Mouse (Mus musculus): Measurements from ENCODE around the gene Olfr282. TPM values are rescaled to one million over a fixed set of nuclear protein-coding genes. Genes with fewer than 3 reads are reported as not detected.
"Not testable (repeated sequence)": the region's sequence is repeated elsewhere in the genome, so short reads cannot be mapped to it uniquely, and the experiment has no call there.

The Olfr282 gene
- not detected for total RNA-seq (2021)
- long read RNA-seq, experiment 1, result 0 reads
- long read RNA-seq, experiment 2, result 0 reads

DNA sequence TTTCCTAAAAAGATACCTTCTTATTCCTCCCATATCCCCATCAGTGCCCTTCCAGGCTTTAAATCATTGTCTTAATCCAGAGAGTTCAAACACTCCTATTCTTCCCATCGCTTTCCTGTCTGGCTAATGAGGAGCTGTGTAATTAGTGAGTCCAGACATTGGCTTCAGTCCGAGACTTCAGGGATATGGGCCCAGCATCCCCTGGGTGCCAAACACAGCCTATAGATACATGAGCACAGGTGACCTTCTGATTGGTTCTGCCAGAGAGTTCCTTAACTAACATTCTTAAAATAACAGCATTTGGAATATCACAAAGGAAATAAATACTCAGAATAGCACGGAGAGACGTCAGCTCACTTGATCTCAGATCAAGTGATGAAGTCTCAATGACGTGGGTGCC is at the start of gene Olfr282:
TSS of gene Olfr282 (plus strand) at position 301 of the 400 bp plus-strand sequence.
- not testable (repeated sequence) for DNase-seq

DNA sequence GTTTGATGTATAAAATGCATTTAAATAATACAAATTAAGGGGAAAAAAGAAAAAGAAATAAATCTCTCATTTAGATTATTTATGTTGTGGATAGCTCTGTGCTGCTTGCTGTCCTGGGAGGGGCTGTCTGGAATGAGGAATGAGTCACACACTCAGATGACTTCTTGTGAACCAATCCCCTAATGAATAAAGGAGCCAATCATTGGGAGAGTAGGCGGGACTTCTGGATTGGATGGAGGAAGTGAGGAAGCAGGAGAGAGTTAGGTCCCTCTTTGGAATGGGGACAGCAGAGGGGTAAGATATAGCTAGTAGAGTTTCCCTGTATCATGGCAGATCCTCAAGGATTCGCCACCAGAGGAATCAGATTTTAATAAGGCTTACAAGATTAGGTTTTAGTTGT is 43.4 kb upstream of the Olfr282 start:
- DNase-seq, result no peak

DNA sequence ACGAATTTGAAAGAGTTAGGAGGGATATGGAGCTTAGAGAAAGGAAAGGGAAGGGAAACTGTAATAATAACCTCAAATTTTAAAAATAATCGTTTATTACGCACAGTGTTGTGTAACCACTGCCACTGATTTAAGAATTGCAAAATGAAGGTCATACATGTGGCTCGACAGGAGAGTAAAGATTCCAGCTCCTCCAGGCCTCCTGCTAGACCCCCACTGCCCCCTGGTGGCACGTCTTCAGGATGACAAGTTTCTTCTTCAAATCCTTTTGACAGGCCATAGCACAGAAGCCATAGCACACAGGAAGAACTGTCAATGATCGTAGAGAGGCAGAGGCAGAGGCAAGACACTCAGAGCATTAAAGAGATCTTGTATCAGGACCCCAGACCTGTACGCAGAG is 41.2 kb upstream of the Olfr282 start:
- peak; percentile 90 for DNase-seq

DNA sequence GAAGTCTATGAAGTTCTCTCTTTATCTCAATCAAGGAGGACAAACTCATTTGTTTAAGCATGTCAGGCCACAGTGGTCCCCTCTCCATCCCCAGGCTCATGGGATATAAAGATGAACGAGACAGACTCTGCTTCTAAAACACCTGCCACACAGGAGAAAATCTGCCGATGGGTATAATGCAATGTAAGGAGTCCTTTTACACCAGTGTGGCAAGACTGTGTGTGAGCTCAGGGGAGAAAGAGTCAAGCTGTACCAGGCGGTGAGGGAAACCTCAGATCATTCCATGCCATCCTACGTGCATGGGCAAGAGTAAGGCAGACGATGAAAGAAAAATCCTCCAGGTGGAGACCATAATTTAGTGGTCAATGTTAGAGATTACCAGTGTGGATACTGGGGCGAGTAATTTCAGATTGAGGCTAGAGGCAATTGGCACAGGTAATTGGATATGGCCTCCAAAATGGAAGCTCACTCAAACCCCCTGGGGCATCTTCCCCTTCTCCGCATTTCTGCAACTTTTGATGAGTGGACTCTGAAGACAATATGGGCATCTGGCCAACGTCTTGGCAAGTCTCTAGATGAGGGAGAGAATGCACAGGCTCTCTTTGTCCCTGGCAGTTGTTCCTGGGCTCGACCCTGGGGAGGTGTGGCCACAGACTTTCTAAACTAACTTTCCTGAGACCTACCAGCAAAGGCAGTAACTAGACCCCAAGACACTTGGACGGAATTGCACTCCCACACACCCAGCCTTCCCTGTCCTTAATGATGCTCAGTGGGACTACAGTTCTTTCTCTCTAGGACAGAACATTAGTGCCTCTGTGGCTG is 39.7 kb upstream of the Olfr282 start:
- peak; percentile 31 for DNase-seq

DNA sequence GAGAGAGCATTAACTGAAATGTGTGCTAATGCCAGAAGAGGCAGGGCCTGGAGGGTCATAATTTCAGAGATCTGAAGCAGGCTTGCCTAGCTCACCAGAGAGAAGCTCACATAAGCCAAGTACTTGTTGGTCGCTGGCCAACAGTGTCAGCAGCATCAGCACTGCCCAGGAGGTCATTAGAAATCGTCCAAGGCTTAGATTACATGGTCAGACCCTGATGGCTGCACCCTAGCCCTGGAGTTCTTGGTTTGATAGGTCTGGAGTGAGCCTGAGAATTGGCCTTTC is 39.2 kb upstream of the Olfr282 start:
- peak; percentile 71 for DNase-seq

DNA sequence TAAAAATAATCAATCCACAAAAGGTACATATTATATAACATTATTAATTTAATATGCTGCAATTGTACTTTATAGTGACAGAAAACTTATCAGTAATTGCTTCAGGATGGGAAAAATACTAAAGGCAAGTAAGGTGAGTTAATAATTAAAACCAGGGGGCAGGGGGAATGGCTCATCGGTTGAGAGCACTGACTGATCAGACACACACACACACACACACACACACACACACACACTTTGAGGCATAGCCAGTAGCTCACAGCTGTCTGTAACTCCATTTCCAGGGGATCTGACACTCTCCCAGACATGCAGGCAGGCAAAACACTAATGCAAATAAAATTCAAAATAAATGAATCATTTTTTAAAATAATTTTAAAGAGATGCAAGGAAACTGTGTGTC is 33.9 kb upstream of the Olfr282 start:
- no peak for DNase-seq

DNA sequence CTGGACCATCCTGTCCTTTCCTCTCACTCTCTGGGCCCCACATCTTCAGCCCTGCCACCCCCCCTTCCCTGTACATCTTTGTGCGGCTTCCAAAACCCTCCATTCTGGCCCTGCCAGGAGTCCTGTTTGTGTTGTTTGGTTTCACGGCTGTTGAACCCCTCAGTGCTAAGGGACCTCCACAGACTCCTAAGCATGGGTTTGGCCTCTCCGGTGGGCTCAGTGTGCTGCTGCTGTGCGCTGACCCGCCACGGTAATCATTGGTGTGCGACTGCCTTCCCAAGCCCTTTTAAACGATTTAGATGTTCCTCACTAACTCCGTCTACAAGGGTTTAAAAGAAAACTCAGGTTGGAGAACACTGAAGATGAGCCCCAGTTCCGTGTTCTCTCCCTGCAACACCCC is 28.7 kb upstream of the Olfr282 start:
- no peak for DNase-seq

DNA sequence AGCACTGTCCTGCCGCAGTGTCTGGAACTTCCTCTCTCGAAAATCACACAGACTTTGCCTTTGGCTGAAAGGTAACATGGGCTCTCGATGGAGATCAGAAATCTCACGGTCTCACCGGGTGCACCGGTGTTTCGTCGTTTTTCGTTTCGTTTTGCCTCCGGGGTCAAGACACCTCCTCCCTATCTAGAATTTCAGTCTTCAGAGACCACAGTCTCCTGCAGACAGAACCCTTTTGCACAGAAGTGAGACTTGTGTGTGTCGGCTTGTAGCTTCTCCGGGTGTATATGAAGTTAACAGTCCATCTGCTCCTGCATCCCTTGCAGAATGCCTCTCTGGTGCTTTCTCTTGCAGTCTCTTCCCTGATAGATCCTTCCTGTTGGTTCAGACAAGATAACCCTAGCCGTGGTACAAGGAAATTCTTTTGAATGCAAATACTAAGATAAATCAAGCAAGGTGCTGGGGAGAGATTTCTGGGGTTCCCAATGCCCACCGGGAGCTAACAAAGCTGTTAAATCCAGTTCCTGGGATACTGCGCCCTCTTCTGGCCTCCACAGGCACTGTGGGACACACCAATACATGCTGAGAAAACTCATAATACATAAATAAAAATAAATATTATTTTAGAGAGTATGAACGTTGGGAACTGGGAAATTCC is 22.5 kb upstream of the Olfr282 start:
- DNase-seq, result peak; percentile 69

DNA sequence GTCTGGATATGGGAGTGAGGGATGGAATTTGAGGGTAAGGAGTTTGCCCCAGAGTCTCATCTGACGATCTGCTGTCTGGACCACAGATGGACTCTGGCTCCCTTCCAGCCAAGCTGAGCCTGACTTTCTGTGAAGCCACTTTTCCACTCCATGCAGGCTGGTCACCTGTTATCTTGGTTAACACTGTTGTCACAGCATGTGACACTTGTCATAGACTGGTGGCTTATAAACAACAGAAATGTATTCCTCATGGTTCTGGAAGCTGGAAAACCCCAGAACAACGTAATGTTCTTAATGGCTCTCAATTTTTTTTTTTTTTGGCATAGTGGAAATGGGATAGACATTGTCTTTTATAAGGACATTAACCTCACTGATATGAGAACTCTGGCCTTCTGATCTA is 21.4 kb upstream of the Olfr282 start:
- no peak for DNase-seq

DNA sequence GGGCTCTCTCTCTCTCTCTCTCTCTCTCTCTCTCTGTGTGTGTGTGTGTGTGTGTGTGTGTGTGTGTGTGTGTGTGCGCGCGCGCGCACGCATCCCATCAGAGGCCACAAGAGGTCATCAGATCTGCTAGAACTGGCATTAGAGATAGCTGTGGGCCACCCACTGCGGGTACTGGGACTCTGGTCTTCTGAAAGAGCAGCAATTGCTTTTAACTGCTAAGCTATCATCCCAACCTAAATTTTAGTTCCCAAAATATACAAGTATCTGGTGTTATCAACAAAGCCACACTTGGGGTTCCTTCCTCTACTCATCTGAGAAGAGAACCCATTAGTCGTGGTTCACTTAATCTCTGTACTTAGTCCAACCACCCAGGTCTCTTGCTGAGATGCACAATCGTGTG is 20.8 kb upstream of the Olfr282 start:
- no peak for DNase-seq

DNA sequence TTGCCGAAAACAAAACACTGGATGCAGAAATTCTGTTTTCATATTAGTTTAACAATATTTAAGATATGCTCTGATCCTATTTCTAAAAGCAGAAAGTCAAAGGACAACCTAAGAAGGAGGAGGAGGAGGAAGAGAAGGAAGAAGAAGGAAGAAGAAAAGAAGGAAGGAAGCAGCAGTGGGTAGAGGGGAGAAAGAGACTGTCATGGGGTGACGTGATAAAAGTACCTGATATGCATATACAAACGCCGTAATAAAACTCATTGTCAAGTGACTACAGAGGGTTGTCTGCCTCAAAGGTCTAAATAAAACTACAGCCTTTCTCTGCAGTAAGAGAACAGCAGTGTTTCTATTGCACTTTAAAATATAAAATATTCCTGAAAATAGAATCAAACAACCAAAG is 15.0 kb upstream of the Olfr282 start:
- no peak for DNase-seq

DNA sequence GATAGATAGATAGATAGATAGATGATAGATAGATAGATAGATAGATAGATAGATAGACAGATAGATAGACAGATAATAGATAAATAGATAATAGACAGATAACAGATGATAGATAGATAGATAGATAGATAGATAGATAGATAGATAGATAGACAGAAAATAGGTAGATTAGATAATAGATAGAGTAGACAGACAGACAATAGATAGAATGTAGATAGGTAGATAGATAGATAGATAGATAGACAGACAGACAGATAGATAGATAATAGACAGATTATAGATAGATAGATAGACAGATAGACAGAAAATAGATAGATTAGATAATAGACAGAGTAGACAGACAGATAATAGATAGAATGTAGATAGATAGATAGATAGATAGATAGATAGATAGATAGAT is 14.2 kb upstream of the Olfr282 start:
- DNase-seq, result not testable (repeated sequence)

DNA sequence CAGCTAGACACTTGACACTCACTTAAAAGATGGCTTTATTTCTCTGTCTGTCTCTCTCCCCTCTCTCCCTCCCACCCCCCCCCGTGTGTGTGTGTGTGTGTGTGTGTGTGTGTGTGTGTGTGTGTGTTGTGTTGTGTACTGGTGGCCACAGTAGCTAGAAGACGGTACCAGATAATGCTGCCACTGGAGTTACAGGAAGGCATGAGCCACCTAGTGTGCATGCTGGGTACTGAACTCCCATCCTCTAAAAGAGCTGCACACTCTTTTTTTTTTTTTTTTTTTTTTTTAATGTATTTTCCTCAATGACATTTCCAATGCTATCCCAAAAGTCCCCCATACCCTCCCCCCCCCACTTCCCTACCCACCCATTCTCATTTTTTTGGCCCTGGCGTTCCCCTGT is 13.7 kb upstream of the Olfr282 start:
- not testable (repeated sequence) for DNase-seq

DNA sequence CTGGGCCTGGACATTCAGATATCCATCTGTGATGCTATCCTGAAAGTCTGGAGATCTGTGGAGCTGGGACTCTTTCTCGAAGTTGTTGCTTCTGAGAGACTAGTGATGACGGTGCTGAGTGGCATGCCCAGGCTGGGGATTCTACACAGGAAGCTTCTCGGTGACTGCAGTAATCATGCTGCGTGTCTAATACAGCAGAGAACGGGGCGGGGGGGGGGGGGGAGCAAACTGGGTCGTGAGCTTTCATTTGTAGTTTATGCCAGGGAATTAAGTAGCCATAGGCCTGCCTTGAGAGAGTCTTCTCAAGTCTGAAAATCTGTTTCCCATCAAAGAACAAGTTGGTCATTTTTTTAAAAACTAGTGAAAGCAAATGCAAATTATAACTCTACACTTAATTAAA is 12.9 kb upstream of the Olfr282 start:
- no peak for DNase-seq

DNA sequence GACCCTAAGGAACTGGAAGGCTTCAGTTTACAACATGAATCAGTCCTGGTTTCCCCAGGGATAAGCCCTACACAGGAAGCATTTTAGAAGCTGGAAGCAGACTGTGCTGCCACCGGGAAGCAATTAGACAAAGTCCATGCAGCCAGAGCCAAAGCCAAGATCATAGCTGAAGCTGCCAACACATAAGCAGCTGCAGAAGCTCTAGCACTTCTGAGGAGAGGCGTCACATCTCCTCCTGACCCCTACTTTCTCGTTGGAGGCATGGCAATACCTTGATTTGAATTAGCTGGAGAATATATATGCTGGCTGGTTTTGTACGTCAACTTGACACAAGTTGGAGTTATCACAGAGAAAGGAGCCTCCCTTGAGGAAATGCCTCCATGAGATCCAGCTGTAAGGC is 10.1 kb upstream of the Olfr282 start:
- no peak for DNase-seq

DNA sequence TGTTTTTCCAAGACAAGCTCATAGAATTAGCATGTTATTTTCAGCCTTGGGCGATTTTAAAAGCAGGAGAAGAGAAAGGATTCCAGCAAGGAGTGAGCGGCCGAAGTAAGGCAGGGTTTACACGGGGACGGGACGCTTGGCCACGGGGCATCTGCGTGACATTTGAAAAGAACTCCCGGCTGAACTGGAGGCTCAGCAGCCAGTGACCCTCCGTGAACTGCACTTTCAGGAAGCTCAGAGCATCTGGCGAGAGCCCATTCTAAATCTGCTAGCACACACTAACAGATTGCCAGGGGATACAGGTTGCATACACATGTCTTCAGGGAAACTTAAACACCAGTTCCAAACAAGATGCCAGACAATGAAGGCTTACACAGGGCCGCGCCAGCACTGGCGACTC is 6.7 kb upstream of the Olfr282 start:
- DNase-seq, result no peak

DNA sequence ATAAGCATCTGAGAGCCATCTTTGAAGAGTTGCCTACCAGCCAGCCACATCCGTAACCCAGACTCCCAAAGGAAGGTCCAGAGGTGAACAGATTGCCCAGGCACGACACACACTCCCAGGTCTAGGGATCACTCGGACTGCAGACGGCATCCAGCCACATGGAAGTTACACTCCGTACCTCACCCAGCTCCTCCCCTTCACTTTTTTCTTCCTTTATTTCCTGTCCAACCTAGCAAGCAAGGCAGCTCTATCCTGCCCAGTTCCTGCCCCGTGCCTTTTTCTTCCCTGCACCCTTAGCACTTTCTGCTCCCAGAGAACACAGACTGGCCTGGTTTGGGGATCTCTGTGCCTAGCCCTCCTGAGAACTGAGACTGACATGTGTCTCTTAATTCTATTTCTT is 6.3 kb upstream of the Olfr282 start:
- no peak for DNase-seq

DNA sequence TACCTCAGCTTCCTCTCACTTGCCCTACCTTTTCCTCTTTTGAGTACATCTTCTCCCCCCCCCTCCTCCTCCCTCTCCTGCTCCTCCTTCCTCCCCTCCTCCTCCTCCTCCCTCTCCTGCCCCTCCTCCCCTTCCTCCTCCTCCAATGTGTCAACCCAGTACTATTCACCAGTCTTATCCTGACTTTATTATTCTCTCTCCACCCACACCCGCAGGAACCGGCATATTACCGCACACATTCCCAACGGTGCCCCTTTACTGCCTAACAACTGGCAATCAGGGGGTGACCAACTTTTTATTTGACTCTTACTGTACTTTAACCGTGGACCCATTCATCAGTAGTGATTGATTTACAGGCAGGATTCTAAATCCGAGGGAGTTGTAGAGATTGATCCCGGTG is 5.8 kb upstream of the Olfr282 start:
- DNase-seq, result no peak

DNA sequence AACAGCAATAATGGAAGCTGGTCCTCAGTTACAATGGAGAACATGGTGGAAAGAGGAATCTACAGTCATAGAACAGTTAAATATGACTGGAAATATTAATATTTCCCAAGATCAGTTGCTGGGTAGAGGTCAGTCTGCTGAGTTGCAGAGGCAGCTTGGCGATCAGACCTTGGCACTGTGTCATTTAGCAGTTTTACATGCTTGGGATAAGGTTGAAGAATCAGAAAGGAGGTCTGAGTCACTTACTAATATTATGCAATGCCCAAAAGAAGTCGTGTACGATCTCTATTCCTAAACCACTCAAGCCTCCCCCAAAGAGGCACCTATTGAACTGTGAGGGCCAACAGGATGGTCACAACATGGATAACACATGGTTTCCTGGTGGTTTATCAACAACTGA is 13.5 kb downstream of the Olfr282 start:
- DNase-seq, result peak; percentile 28

DNA sequence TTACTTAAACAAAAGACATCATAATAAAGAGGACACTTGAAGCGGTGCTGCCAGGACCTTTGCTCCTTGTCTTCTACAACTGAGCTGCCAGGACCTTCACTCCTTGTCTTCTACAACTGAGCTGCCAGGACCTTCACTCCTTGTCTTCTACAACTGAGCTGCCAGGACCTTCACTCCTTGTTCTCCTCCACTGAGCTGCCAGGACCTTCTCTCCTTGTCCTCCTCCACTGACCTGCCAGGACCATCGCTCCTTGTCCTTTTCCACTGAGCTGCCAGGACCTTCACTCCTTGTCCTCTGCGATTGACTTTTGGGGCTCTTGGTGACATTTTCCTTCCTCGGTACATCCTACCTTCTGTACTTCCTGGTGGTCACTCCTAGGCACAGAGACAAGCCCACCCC is 17.5 kb downstream of the Olfr282 start:
- DNase-seq, result no peak

DNA sequence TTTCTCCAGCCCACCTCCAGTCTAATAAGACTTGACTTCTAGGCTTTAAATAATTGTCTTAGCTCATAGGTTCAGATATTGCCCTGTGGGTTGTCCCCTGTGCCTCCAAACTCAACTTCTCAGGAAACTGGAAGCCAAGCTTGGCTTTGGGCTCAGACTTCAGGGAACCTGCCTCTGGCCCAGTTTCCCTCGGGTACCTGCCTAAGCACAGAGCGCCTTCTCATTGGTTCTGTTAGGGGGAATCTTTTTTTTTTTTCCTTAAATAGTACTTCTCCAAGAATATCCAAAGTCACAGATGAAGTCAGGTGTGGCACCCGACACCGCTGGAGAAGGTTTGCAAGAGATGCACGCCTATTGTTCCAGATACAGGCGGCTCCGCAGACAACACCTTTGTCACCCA is 21.3 kb downstream of the Olfr282 start, which contains the start of gene Olfr281:
TSS of gene Olfr281 (plus strand) at position 301 of the 400 bp plus-strand sequence.
- DNase-seq, result no peak

DNA sequence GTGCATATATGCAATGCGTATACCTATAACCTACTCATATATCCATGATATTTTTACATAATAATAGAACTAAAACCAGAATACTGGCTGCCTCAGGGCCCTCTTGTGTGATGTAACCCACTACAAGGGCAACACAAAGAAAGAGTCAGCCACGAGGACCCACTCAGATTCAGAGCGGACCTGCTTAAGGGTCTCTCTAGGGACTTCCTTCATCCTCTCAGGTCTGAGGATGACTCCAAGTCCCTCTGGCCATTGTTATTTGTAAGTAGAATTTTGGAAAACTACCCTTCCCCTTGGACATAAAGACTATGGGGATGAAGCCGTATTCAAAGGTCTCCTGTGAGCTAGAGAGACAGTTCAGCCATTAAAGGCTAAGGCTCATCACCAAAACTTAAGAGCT is 38.6 kb downstream of the Olfr282 start, which contains the start of gene OR5BS1P:
TSS of gene OR5BS1P (plus strand) at position 301 of the 400 bp plus-strand sequence.
- DNase-seq, result no peak

DNA sequence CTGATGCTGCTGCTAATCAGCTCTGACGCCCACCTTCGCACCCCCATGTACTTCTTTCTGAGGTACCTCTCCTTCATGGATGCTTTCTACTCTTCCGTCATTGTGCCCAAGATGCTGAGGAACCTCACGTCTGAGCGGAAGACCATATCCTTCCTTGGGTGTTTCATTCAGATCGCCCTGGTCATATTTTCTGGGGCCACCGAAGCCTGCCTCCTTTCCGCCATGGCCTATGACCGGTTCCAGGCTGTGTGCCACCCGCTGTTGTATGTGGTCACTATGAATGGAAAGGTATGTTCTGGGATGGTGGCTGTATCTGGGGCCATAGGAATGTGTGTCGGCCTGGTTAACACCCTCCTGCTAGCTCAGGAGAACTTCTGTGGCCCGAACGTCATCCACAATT is 40.5 kb downstream of the Olfr282 start:
- DNase-seq, result no peak

DNA sequence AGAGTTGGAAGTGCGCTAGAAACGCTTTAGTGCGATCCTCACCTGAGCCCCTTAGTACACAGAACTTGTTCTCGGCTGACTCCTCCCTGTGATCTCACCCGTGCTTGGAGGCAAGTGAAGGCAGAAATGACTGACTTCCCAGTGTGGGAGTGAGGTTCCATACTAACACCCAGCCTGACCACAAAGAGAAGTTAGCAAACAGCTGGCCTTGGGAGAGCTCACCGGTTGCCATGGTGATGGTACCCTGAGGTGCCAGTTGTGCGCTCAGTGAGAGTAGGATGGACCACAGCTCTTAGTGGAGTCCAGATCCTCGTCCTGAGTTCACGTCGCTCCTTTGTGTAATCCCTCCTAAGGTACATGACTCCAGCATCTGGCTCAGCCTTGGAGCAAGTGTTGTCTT is 43.9 kb downstream of the Olfr282 start:
- DNase-seq, result no peak

Data from adrenal gland, postnatal 10 days (tissue).